ENCODE assay signal across 20 mouse cellular contexts in genomic region chr19:10232327-10233017, GRCm38 (mm10). TPM values are rescaled to one million over a fixed set of nuclear protein-coding genes. Genes with fewer than 3 reads are reported as not detected.
A peak's percentile ranks its signal among the peaks of the same experiment; 100 is the strongest.
DNase-seq lines count a peak whose midpoint lies in the region; ATAC-seq and TF ChIP-seq lines count a peak whose summit lies in the region.
"Had no signal": no experiment of that assay in that cellular context is flagged by ENCODE, and none has a peak within 500 bp of the region (broad histone marks: within the 10 kb centered on the region; RNA-seq: fewer than 3 reads in every experiment).

No protein-coding gene starts in this region.

- H3K9me3 ChIP-seq in heart, embryonic 11.5 days (replicated peaks; ENCODE audit: control insufficient read depth, low read length): no peaks in the 10 kb centered on the region
- no peaks in the 10 kb centered on the region for H3K9me3 ChIP-seq in ES-Bruce4 (replicated peaks; ENCODE audit: control insufficient read depth, insufficient read depth, low read length, poor library complexity, severe bottlenecking)
- H3K9me3 ChIP-seq: embryonic facial prominence, embryonic 15.5 days; G1E; limb, embryonic 13.5 days; liver, embryonic 15.5 days; midbrain, embryonic 15.5 days; stomach, embryonic 15.5 days had no signal

- peak overlapping the region; percentile 62 for H3K27ac ChIP-seq in heart, embryonic 11.5 days (ENCODE audit: low read depth, low read length)
- H3K27ac ChIP-seq in ES-Bruce4 (ENCODE audit: insufficient read depth, low read length): peak overlapping the region; percentile 74
- H3K27ac ChIP-seq: embryonic facial prominence, embryonic 15.5 days; limb, embryonic 13.5 days; liver, embryonic 15.5 days; midbrain, embryonic 15.5 days; stomach, embryonic 15.5 days had no signal

- TF ChIP-seq POLR2A in ES-Bruce4 (IDR thresholded peaks at IDR 0.05; ENCODE audit: insufficient read depth, low read length): no peak

- TF ChIP-seq EP300 in ES-Bruce4 (IDR thresholded peaks at IDR 0.05; ENCODE audit: insufficient read depth, low read depth, low read length): peak; percentile 95

- ATAC-seq in heart, embryonic 11.5 days (replicated peaks; ENCODE audit: insufficient number of reproducible peaks, low FRiP score, low TSS enrichment): no peak
- no peak for ATAC-seq in monocyte, adult 5-6 weeks (replicated peaks; ENCODE audit: insufficient number of reproducible peaks, low FRiP score, low TSS enrichment, poor library complexity, severe bottlenecking)
- ATAC-seq in activated CD4-positive, CD25-positive, alpha-beta regulatory T cell, adult 4 months: no peak
- ATAC-seq: midbrain, embryonic 15.5 days had no signal

- no peak for TF ChIP-seq CTCF in ES-Bruce4 (IDR thresholded peaks at IDR 0.05; ENCODE audit: low read depth, low read length)

- 0 out of 2 replicates have a peak, but pooled peaks cover 3% of the 10 kb centered on the region for H3K27me3 ChIP-seq in heart, embryonic 11.5 days (ENCODE audit: control insufficient read depth, insufficient read depth, low read length)
- H3K27me3 ChIP-seq in ES-Bruce4 (ENCODE audit: control insufficient read depth, insufficient read depth, low read length, poor library complexity, severe bottlenecking): no peaks in the 10 kb centered on the region
- H3K27me3 ChIP-seq: embryonic facial prominence, embryonic 15.5 days; midbrain, embryonic 15.5 days; stomach, embryonic 15.5 days had no signal

- no peak for DNase-seq in heart, postnatal 4 days
- peak; percentile 42 to 66 for DNase-seq in layer of hippocampus, adult 8-10 months (ENCODE audit: low spot score in 2 of 2)
- no peak for DNase-seq in layer of hippocampus, postnatal 25 days (ENCODE audit: extremely low spot score in 1 of 2, low spot score in 1 of 2)
- DNase-seq in brain, adult 2 months (ENCODE audit: low read depth, low spot score): peak; percentile 92
- DNase-seq: adrenal gland, postnatal 25 days; B cell, adult 2 months; embryo, embryonic 11 days; gastrocnemius, postnatal 14 days; lung, postnatal 10 days had no signal

- no peak overlapping the region for H3K9ac ChIP-seq in heart, embryonic 11.5 days (ENCODE audit: low read depth, low read length)
- no peak overlapping the region for H3K9ac ChIP-seq in ES-Bruce4 (ENCODE audit: low read depth, poor library complexity, severe bottlenecking)
- H3K9ac ChIP-seq: embryonic facial prominence, embryonic 15.5 days; liver, embryonic 15.5 days; midbrain, embryonic 15.5 days; stomach, embryonic 15.5 days had no signal

- H3K4me2 ChIP-seq in heart, embryonic 11.5 days: no peak overlapping the region
- H3K4me2 ChIP-seq: embryonic facial prominence, embryonic 15.5 days; limb, embryonic 13.5 days; liver, embryonic 15.5 days; midbrain, embryonic 15.5 days; stomach, embryonic 15.5 days had no signal

- H3K36me3 ChIP-seq in heart, embryonic 11.5 days (ENCODE audit: control insufficient read depth, insufficient read depth, low read length): no peaks in the 10 kb centered on the region
- no peaks in the 10 kb centered on the region for H3K36me3 ChIP-seq in ES-Bruce4 (ENCODE audit: control insufficient read depth, insufficient read depth, low read length, poor library complexity, severe bottlenecking)
- H3K36me3 ChIP-seq: embryonic facial prominence, embryonic 15.5 days; G1E; limb, embryonic 13.5 days; liver, embryonic 15.5 days; midbrain, embryonic 15.5 days; stomach, embryonic 15.5 days had no signal

- no peak overlapping the region for H3K4me3 ChIP-seq in heart, embryonic 11.5 days (ENCODE audit: low read depth, low read length)
- no peak overlapping the region for H3K4me3 ChIP-seq in ES-Bruce4 (ENCODE audit: low read depth, low read length)
- H3K4me3 ChIP-seq: embryonic facial prominence, embryonic 15.5 days; limb, embryonic 13.5 days; liver, embryonic 15.5 days; midbrain, embryonic 15.5 days; stomach, embryonic 15.5 days had no signal

- WGBS in heart, embryonic 11.5 days (ENCODE audit: insufficient replicate concordance): 47% methylated on average over 9 of the region's 9 CpGs

- H3K4me1 ChIP-seq in heart, embryonic 11.5 days (ENCODE audit: control insufficient read depth, insufficient read depth, low read length): peaks cover 11% of the 10 kb centered on the region
- H3K4me1 ChIP-seq in ES-Bruce4 (ENCODE audit: control insufficient read depth, insufficient read depth, low read length): peaks cover 31% of the 10 kb centered on the region
- H3K4me1 ChIP-seq: embryonic facial prominence, embryonic 15.5 days; midbrain, embryonic 15.5 days had no signal

RNA-seq across cellular contexts. Expression of gene Myrf, which starts 8.1 kb away (rescaled TPM):
- polyA plus RNA-seq in heart, embryonic 11.5 days (2014; fragmentation: Nextera tagmentation; extraction: Ambion mirVana): 22.7 and 23.0 TPM in 2 replicates
- 10 to 100 TPM in 1 of 2 experiments, 1 to 10 TPM in 1; 9.0 to 11.9 TPM for total RNA-seq in heart, postnatal 4 days (2021)
- 10 to 100 TPM; 31.6 to 37.2 (median 36.7) TPM for total RNA-seq in layer of hippocampus, adult 8-10 months (2022)
- total RNA-seq in layer of hippocampus, postnatal 25 days (2021): 10 to 100 TPM; 30.5 to 32.4 TPM
- polyA plus RNA-seq in ES-Bruce4 (2011; ENCODE audit: insufficient read depth, insufficient read length, low read depth, missing spikeins): 15.0 and 15.9 TPM in 2 replicates
- 0.10 to 2.3 TPM in 2 of 3 replicates, not detected in the other for total RNA-seq in monocyte, adult 5-6 weeks (2017)
- under 1 TPM in 1 of 2 experiments, not detected in 1; 0.09 TPM for polyA plus RNA-seq in activated CD4-positive, CD25-positive, alpha-beta regulatory T cell, adult 4 months (2017; shearing (Covaris generic))
- total RNA-seq: hematopoietic stem cell, adult 5-6 weeks had no signal
- polyA plus RNA-seq: G1E had no signal

RNA-seq across cellular contexts. Expression of gene Fen1, which starts 28.5 kb away (rescaled TPM):
- 59.3 and 70.9 TPM in 2 replicates for polyA plus RNA-seq in heart, embryonic 11.5 days (2014; fragmentation: Nextera tagmentation; extraction: Ambion mirVana)
- 10 to 100 TPM; 26.8 to 27.2 TPM for total RNA-seq in heart, postnatal 4 days (2021)
- 10 to 100 TPM in 2 of 4 experiments, 1 to 10 TPM in 2; 8.9 to 12.2 (median 9.9) TPM for total RNA-seq in layer of hippocampus, adult 8-10 months (2022)
- total RNA-seq in layer of hippocampus, postnatal 25 days (2021): 1 to 10 TPM; 9.1 to 9.4 TPM
- polyA plus RNA-seq in ES-Bruce4 (2011; ENCODE audit: insufficient read depth, insufficient read length, low read depth, missing spikeins): 36.1 and 40.5 TPM in 2 replicates
- 31.8 to 42.7 TPM (median 41.9 TPM) in 3 replicates for total RNA-seq in monocyte, adult 5-6 weeks (2017)
- 10 to 100 TPM; 51.7 to 76.7 TPM for polyA plus RNA-seq in activated CD4-positive, CD25-positive, alpha-beta regulatory T cell, adult 4 months (2017; shearing (Covaris generic))

RNA-seq across cellular contexts. Expression of gene Tmem258, which starts 28.7 kb away (rescaled TPM):
- 412 and 418 TPM in 2 replicates for polyA plus RNA-seq in heart, embryonic 11.5 days (2014; fragmentation: Nextera tagmentation; extraction: Ambion mirVana)
- 100 to 1,000 TPM; 160 TPM for total RNA-seq in heart, postnatal 4 days (2021)
- total RNA-seq in layer of hippocampus, adult 8-10 months (2022): 10 to 100 TPM; 73.3 to 92.9 (median 81.3) TPM
- 10 to 100 TPM; 84.3 to 92.4 TPM for total RNA-seq in layer of hippocampus, postnatal 25 days (2021)
- 290 and 300 TPM in 2 replicates for polyA plus RNA-seq in ES-Bruce4 (2011; ENCODE audit: insufficient read depth, insufficient read length, low read depth, missing spikeins)
- total RNA-seq in monocyte, adult 5-6 weeks (2017): 129 to 133 TPM (median 132 TPM) in 3 replicates
- 100 to 1,000 TPM; 356 to 371 TPM for polyA plus RNA-seq in activated CD4-positive, CD25-positive, alpha-beta regulatory T cell, adult 4 months (2017; shearing (Covaris generic))

RNA-seq across cellular contexts. Expression of gene Fads1, which starts 49.8 kb away (rescaled TPM):
- 64.6 and 65.8 TPM in 2 replicates for polyA plus RNA-seq in heart, embryonic 11.5 days (2014; fragmentation: Nextera tagmentation; extraction: Ambion mirVana)
- 10 to 100 TPM; 52.4 to 54.5 TPM for total RNA-seq in heart, postnatal 4 days (2021)
- 100 to 1,000 TPM; 188 to 213 (median 199) TPM for total RNA-seq in layer of hippocampus, adult 8-10 months (2022)
- total RNA-seq in layer of hippocampus, postnatal 25 days (2021): 100 to 1,000 TPM; 181 to 195 TPM
- polyA plus RNA-seq in ES-Bruce4 (2011; ENCODE audit: insufficient read depth, insufficient read length, low read depth, missing spikeins): 52.9 and 56.8 TPM in 2 replicates
- 2.2 to 5.1 TPM (median 2.3 TPM) in 3 replicates for total RNA-seq in monocyte, adult 5-6 weeks (2017)
- 1 to 10 TPM; 6.7 to 7.2 TPM for polyA plus RNA-seq in activated CD4-positive, CD25-positive, alpha-beta regulatory T cell, adult 4 months (2017; shearing (Covaris generic))

Comparison
In these comparisons a context has a peak if more than half of its experiments do, and no peak if none do; other contexts are left out.
1. DNase-seq: peak in layer of hippocampus, adult 8-10 months (2 of 2) and brain, adult 2 months (single experiment); none in heart, postnatal 4 days (single experiment) and layer of hippocampus, postnatal 25 days (0 of 2).